Mouse (Mus musculus) cerebellum, adult 9-10 months (tissue): ENCODE measurements around the gene Cd37.

Experiments
- DNase-seq: peaks from one replicate; pipeline ENCODE4 v3.0.0; 2022

Gene Cd37

GRCm38 (mm10) chr7:45234333-45234841, 4.5 kb downstream of the Cd37 start:
- no peak for DNase-seq

DNA sequence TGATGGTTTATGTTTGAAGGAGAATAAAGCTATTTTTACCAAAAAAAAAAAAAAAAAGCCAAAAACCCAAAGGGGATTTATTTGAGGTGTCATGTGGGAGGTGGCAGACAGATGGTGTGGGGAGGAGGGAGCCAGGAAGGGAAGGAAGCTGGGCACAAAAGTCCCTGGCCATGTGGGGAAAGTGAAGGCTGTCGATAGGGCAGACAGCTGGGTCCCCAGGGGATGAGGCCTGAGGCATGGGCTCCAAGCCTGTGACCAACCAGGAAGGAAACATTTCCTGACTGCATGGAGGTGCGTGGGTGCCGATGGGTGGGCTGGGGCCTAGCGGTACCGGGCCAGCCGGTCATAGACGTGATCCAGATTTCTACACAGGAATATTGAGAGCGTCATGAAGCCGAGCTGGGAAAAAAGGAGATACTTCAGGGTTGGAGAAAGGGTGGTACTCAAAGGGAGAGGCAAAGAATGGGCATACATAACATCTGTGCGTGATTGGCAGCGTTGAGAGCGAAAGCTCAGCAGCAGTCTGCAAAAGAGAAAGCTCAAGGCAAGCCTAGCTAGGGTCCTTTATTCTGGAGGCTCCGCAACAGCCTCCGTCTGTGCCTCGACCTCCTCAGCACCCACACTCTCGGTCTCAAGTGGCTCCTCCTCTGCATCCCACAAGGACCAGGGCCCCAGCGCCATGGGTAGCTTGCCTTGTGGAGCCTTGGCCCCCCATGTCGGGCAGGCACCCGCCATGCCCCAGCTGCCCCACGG, 5.2 kb downstream of the Cd37 start:
- DNase-seq: no peak

DNA sequence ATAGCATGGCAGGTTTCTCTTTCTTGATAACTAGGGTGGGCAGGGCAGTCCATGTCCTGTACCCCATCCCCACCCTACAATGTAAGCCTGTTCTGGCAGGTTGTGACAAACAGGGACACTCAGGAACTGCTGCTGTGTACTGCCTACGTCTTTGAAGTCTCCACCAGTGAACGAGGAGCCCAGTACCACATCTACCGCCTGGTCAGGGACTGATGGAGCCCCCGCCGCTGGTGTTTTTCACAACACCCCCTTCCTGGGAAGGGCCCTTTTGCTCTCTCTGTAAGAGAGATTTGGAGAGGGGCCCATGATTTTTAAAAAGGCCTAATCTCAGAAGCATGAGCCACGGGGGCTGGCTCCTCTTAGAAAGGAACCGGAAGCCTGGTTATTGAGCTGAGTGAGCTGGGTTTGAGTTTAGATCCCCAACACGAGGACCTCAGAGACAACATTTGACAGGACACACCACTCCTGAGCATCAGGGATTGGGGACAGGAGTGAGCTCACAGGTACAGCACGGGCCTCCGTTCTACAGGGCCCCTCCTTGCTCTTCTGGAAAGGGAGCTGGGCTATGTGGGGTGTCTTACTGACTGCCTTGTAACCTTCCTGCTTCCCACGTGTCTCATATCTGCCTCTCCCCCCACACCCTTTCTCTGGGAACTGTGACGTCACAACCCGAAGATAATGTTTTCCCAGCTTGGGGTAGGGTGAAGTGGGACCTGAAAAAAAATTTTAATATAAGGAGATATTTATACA, 6.0 kb downstream of the Cd37 start:
- DNase-seq: no peak

DNA sequence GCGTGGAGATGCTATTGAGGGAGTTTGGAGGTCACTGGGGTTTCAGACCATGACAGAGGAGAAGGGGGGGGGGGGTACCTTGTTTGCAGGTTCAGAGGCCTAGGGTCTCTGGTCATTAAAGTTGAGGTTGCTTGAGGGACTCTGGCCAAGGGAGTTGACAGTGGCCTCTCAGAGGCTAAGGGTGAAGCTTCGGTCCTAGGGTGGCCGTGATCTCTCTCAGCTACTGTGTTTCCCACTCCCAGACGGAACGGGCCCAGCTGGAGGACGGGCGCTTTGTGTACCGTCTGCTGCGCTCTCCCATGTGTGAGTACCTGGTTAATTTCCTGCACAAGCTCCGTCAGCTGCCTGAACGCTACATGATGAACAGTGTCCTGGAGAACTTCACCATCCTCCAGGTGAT, 7.0 kb downstream of the Cd37 start:
- no peak for DNase-seq

- no peak for DNase-seq
Observed at GRCm38 (mm10) chr7:45231192-45231591, 7.7 kb downstream of the Cd37 start.

- no peak for DNase-seq
Observed at GRCm38 (mm10) chr7:45229459-45230203, 9.3 kb downstream of the Cd37 start.

- DNase-seq: no peak
Observed at GRCm38 (mm10) chr7:45229046-45229445, 9.9 kb downstream of the Cd37 start.

DNA sequence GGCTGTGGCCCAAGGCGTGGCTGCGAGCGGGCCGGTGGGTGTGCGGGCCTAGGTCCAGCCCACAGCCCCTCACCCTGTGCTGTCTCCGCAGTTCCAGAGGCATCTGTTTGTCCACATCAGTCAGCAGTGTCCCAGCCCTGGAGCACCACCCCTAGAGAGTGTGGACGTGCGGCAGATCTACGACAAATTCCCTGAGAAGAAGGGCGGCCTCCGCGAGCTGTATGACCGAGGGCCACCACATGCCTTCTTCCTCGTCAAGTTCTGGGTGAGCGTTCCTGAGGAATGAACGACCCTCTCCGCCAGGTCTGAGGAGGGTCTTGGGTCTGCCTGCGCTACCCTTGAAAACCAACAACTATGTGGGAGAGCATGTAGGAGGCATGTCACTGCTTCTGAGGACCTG, 10.4 kb downstream of the Cd37 start:
- DNase-seq: no peak

DNA sequence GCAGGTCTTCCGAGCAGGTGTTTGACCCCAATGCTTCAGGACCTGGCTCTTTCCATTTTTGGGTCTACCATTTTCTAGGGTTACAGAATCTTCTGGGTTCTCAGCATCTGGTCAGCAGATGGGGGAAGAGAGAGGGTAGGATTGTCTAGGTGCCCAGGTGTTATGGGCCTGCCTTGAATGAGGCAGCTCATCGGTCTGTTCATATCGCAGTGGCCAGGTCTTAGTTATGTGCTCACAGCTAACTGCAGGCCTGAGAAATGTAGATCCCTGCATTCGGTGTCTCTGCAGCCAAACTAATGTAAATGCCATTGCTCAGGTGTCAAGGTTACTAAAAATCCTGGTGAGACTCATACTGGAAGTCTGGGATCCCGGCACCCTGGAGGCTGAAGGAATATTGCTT, 12.5 kb downstream of the Cd37 start:
- DNase-seq: no peak

- DNase-seq: no peak
Observed at GRCm38 (mm10) chr7:45224826-45225225, 14.1 kb downstream of the Cd37 start.

DNA sequence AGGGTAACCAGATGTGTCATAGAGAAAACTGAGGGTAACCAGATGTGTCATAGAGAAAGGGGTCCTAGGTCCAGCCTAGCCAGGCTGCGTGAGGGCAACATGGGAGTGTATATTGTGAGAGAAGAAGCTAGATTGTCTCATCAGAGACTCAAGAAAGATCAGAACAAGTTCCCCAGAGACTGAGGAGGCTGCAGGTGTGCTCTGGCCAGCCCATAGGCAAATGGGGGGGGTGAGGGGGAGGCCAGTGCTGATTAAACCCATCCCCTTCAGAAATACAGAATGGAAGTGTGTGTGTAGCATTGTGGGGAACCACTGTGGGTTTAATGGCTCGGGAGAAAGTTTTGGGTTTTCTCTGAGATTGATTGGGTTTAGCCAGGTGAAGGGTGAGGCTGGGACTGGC, 17.2 kb downstream of the Cd37 start:
- no peak for DNase-seq

DNA sequence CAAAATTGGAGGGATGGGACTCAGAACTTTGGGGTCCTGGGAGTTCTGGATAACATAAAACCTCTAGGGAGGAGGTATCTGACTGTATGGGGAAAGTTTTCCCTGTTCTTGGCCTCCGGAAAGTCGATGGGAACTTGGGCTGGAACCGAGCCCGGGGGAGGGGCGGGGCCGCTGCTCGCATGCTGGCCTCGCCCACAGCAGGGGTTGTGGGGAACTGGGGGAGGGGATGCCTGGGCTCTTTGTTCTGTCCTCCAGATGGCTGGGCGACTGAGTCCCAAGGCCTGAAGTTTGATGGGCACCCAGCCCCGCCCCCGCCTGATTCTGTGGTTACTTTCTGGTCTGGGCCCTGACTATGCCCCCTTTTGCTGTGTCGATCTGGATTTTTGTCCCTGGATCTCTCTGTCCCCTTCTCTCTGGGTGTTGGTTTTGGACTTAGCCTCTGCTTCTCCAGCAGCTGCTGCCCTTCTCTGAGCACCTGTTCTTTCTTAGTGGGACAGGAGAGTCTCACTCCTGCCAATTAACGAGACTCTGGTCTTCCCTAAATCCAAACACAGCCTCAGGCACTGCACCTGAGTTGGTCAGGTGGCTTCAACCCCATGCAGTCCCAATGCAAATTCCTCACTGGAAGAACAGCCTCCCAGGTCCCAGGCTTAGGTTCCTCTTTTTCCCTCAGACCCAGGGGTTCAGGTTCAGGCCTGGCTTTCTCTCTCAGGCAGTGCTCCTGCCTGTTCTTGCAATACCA, 22.3 kb downstream of the Cd37 start:
- DNase-seq: no peak

- DNase-seq: no peak
Observed at GRCm38 (mm10) chr7:45215673-45216441, 23.1 kb downstream of the Cd37 start, which contains the start of gene Tead2. Gene Tead2, plus strand, starts transcription at chr7:45215753.

DNA sequence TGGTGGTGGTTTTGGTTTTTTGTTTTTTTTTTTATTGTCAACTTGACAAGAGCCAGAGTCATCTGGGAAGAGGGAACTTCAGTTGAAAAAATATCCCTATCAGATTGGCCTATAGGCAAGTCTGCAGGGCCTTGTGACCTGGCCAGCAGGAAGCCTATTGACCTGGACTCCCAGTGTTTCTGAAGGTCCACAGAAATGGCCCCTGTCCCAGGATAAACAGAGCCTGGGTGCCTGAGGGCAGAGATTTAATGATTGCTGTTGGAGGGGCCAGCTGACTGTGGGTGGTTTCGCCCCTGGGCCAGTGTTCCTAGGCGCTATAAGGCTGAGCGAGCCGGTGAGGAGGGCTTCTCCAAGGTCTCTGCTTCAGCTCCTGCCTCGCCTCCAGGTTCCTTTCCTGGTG, 25.2 kb downstream of the Cd37 start:
- DNase-seq: no peak

GRCm38 (mm10) chr7:45212356-45212755, 26.6 kb downstream of the Cd37 start:
- no peak for DNase-seq

DNA sequence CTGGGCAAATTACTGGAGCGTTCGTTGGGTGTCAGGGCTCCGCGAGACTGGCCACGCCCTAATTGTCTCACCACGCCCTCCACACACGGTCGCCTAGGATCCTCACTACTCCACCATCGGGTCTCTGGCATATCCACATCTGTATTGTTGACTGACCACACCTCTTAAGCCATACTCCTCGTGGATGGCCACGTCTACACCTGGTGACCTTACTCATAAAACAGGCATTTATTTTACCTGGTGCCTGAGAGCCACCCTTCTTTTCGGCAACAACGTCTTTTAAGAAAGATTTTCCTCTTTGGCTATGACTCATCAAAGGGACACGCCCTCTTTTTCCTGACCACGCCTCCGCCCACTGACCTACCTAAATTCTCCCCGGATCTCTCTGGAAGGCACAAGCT, 27.1 kb downstream of the Cd37 start, which contains the start of gene Dkkl1:
Dkkl1 (minus strand) TSS at position 297 of the 401 bp plus-strand sequence.
- no peak for DNase-seq

DNA sequence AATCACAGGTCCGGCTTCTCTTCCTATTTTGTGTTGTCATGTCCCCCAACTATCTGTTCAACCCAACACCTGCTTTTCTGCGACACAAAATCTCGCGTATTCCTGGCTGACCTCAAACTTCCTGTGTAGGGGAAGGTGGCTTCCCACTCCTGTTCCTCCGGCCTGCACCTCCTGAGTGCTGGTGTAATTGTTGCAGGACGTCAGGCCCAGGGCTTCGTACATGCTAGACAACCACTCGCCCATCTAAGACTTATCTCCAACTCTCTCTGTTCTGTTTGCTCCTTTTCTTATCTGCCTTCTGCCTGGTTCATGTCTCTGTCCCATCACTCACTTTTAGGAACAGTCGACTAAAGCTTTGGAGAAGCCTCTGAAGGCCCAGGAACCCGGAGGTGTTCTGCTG, 27.8 kb downstream of the Cd37 start:
- no peak for DNase-seq

- no peak for DNase-seq
Observed at GRCm38 (mm10) chr7:45208260-45208659, 30.7 kb downstream of the Cd37 start.

DNA sequence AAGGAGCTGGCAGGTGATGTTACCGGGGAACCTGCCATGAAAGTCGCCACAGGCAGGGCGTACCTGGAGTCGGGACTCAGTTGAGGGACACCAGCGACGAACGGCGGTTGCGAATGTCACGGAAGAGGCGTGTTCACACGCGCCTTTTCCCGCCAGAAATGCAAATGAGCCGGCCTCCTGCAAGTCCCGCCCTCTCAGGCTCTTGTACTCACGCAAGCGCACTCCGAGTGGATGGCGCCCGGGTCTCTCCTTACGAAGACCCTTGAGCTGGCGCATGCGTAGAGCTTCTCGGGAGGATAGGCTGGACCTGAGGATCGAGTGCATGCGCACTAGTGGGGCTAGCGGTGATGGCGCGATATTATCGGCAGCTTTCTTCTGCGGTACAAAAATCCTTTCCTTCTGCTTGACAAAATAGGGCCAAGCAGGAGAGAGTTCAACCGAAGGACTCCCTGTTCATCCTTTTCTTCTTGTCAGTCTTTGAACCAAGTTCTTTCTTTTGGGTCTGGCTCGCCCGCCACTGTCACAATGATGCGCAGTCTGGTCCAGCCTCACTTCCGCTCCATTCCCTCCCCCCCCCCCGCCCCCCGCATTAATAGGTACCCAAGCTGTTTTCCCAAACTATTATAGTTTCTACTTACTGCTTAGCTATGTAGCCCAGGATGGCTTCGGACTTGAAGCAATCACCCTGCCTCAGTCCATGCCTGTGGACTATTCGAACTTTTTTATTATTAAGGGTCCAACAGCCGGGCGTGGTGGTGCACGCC, 34.4 kb downstream of the Cd37 start, which contains the start of gene Ccdc155:
Ccdc155 (minus strand) TSS at position 513 of the 764 bp plus-strand sequence.
- DNase-seq: peak; percentile 96

DNA sequence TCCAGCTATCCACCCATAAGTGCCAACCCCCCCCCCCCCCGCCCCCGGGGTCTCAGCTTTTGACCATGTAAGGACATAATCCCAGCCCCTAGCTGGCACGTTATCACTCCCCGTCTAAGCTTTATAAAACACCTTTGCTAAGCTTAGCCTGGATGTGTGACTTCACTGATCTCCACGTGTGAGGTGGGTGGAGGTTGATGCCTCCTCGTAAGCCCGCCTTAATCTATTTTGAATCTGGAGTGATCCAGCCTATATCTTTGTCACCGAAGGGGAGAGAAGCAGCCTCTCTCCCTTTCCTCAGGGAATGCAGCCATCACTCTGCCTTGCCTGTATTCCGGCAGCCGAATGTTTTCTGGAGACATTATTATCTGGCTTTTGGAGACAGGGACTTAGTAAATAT, 36.3 kb downstream of the Cd37 start:
- peak; percentile 18 for DNase-seq

GRCm38 (mm10) chr7:45198961-45199360, 40.0 kb downstream of the Cd37 start:
- peak; percentile 62 for DNase-seq
